Mouse (Mus musculus) left cerebral cortex, adult 9 months (tissue): Measurements from ENCODE around the gene Ccl11.

ENCODE experiments used
- DNase-seq, 2 experiments: peaks; one replicate each; pipeline ENCODE4 v3.0.0; 2022; ENCODE audit warnings: low spot score in 2 of 2

Ccl11 gene

GRCm38 (mm10) chr11:82047746-82048415 is 9.7 kb upstream of the Ccl11 start:
- peak in 1 of 2 experiments; percentile 23 for DNase-seq

GRCm38 (mm10) chr11:82053849-82054248 is 3.8 kb upstream of the Ccl11 start:
- no peak for DNase-seq

GRCm38 (mm10) chr11:82062226-82062625 is 4.6 kb downstream of the Ccl11 start:
- no peak for DNase-seq

- DNase-seq, result no peak
These were observed 5.8 kb downstream of the Ccl11 start for GRCm38 (mm10) chr11:82063454-82063853.

GRCm38 (mm10) chr11:82066953-82067571 is 9.4 kb downstream of the Ccl11 start:
- no peak for DNase-seq

GRCm38 (mm10) chr11:82071076-82071475 is 13.5 kb downstream of the Ccl11 start:
- DNase-seq, result no peak

- no peak for DNase-seq
These were observed 14.8 kb downstream of the Ccl11 start for GRCm38 (mm10) chr11:82072374-82072773.

- no peak for DNase-seq
These were observed 15.4 kb downstream of the Ccl11 start for GRCm38 (mm10) chr11:82072984-82073383.

- DNase-seq, result no peak
These were observed 16.1 kb downstream of the Ccl11 start for GRCm38 (mm10) chr11:82073686-82074085.

- no peak for DNase-seq
These were observed 19.4 kb downstream of the Ccl11 start for GRCm38 (mm10) chr11:82077031-82077430.

GRCm38 (mm10) chr11:82078136-82078730 is 20.6 kb downstream of the Ccl11 start:
- DNase-seq, result no peak

- no peak for DNase-seq
These were observed 23.2 kb downstream of the Ccl11 start for GRCm38 (mm10) chr11:82080865-82081264.

GRCm38 (mm10) chr11:82084360-82084759 is 26.7 kb downstream of the Ccl11 start:
- no peak for DNase-seq

GRCm38 (mm10) chr11:82099511-82100323 is 42.1 kb downstream of the Ccl11 start:
- no peak for DNase-seq

- DNase-seq, result no peak
These were observed 43.5 kb downstream of the Ccl11 start for GRCm38 (mm10) chr11:82101087-82101486.

GRCm38 (mm10) chr11:82101529-82101928 is 43.9 kb downstream of the Ccl11 start, which contains the start of gene Ccl12:
TSS of gene Ccl12 (plus strand) at chr11:82101845.
- DNase-seq, result no peak

GRCm38 (mm10) chr11:82109611-82110010 is 52.0 kb downstream of the Ccl11 start:
- no peak for DNase-seq

GRCm38 (mm10) chr11:82110372-82111248 is 53.0 kb downstream of the Ccl11 start:
- no peak for DNase-seq
